Mouse (Mus musculus): ENCODE data around the gene Tspan15.

DNA sequence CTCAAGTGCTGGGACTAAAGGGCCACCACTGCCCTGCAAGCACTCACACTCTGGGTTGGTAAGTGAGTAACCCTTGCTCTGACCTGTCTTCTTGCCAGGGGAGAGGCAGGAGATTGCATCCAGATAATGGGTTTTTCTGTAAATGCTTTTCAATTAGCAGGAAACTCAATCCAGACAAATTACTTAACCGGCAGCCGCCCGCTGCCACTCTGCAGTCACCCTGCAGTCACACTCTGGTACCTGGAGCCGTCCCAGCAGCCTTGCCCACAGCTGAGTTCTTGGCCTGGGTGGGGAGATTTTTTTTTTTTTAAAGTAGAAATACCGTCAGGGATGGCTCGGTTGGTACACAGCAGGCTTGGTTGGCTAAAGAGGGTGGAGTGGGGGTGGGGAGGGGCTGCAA lies 2.9 kb downstream of the Tspan15 start:
- TF ChIP-seq CTCF (IDR thresholded peaks at IDR 0.05; ENCODE audit: control insufficient read depth, insufficient read depth, insufficient replicate concordance, low read depth, low read length) (no peak), POLR2A (IDR thresholded peaks at IDR 0.05; ENCODE audit: control insufficient read depth, low read depth, low read length) (no peak)
